8 mouse cellular contexts compared by ENCODE assay signal in genomic region chr6:58907336-58907735, GRCm38 (mm10). TPM values are rescaled to one million over a fixed set of nuclear protein-coding genes. Genes with fewer than 3 reads are reported as not detected.
A peak's percentile ranks its signal among the peaks of the same experiment; 100 is the strongest.
DNase-seq lines count a peak whose midpoint lies in the region; ATAC-seq lines count a peak whose summit lies in the region.
"Had no signal": no experiment of that assay in that cellular context is flagged by ENCODE, and none has a peak within 500 bp of the region (broad histone marks: within the 10 kb centered on the region; RNA-seq: fewer than 3 reads in every experiment).

No protein-coding gene starts in this region.

- H3K36me3 ChIP-seq in kidney, embryonic 16.5 days (ENCODE audit: insufficient read depth, low read length) = peaks cover 12% of the 10 kb centered on the region
- peaks cover 17% of the 10 kb centered on the region for H3K36me3 ChIP-seq in forebrain, embryonic 13.5 days (ENCODE audit: poor library complexity, severe bottlenecking)
- H3K36me3 ChIP-seq in intestine, embryonic 16.5 days (ENCODE audit: control insufficient read depth, insufficient read depth, low read length) = peaks cover 8% of the 10 kb centered on the region; the same call in 1 of the 2 replicates
- peaks cover 9% of the 10 kb centered on the region for H3K36me3 ChIP-seq in neural tube, embryonic 15.5 days

- WGBS in kidney, embryonic 16.5 days = 90% methylated on average over 8 of the region's 8 CpGs
- 69% methylated on average over 8 of the region's 8 CpGs for WGBS in forebrain, embryonic 13.5 days
- 85% methylated on average over 8 of the region's 8 CpGs for WGBS in intestine, embryonic 16.5 days
- 62% methylated on average over 8 of the region's 8 CpGs for WGBS in neural tube, embryonic 15.5 days

- ATAC-seq in kidney, embryonic 16.5 days (ENCODE audit: low FRiP score, low TSS enrichment) = no peak
- ATAC-seq in forebrain, embryonic 13.5 days = 0 out of 2 replicates have a peak, but pooled peaks have one; percentile 2
- ATAC-seq in intestine, embryonic 16.5 days = no peak
- peak; percentile 29 for ATAC-seq in neural tube, embryonic 15.5 days (ENCODE audit: low FRiP score)

- H3K4me2 ChIP-seq in kidney, embryonic 16.5 days (replicated peaks; ENCODE audit: low read depth, low read length) = peak overlapping the region; percentile 52
- H3K4me2 ChIP-seq in forebrain, embryonic 13.5 days = peak overlapping the region; percentile 65
- peak overlapping the region; percentile 71 for H3K4me2 ChIP-seq in intestine, embryonic 16.5 days (ENCODE audit: low read depth, low read length)
- peak overlapping the region; percentile 56 for H3K4me2 ChIP-seq in neural tube, embryonic 15.5 days

- H3K9me3 ChIP-seq in kidney, embryonic 16.5 days (ENCODE audit: low read length) = peaks cover 20% of the 10 kb centered on the region
- peaks cover 16% of the 10 kb centered on the region for H3K9me3 ChIP-seq in forebrain, embryonic 13.5 days (replicated peaks)
- peaks cover 10% of the 10 kb centered on the region for H3K9me3 ChIP-seq in intestine, embryonic 16.5 days (ENCODE audit: control insufficient read depth, low read length)
- H3K9me3 ChIP-seq in neural tube, embryonic 15.5 days (replicated peaks) = peaks cover 4% of the 10 kb centered on the region

- H3K9ac ChIP-seq in kidney, embryonic 16.5 days (replicated peaks; ENCODE audit: low read length) = no peak overlapping the region
- 0 out of 2 replicates have a peak overlapping the region, but pooled peaks have one; percentile 61 for H3K9ac ChIP-seq in forebrain, embryonic 13.5 days
- H3K9ac ChIP-seq in intestine, embryonic 16.5 days (ENCODE audit: low read depth, low read length) = no peak overlapping the region
- no peak overlapping the region for H3K9ac ChIP-seq in neural tube, embryonic 15.5 days (replicated peaks)

- H3K27ac ChIP-seq in kidney, embryonic 16.5 days (ENCODE audit: low read length) = no peak overlapping the region
- 0 out of 2 replicates have a peak overlapping the region, but pooled peaks have one; percentile 4 for H3K27ac ChIP-seq in forebrain, embryonic 13.5 days
- no peak overlapping the region for H3K27ac ChIP-seq in intestine, embryonic 16.5 days (ENCODE audit: low read length)
- peak overlapping the region; percentile 85 for H3K27ac ChIP-seq in neural tube, embryonic 15.5 days (replicated peaks)

- no peak for DNase-seq in kidney, adult 9 months
- DNase-seq in retina, embryonic 14.5 days (ENCODE audit: low spot score) = no peak
- no peak for DNase-seq in embryo, embryonic 10 days (ENCODE audit: low spot score)

- H3K4me3 ChIP-seq in kidney, embryonic 16.5 days (ENCODE audit: low read length) = no peak overlapping the region
- H3K4me3 ChIP-seq in forebrain, embryonic 13.5 days = peak overlapping the region; percentile 46; the same call in 1 of the 2 replicates
- no peak overlapping the region for H3K4me3 ChIP-seq in intestine, embryonic 16.5 days (ENCODE audit: low read length)
- H3K4me3 ChIP-seq in neural tube, embryonic 15.5 days (replicated peaks) = peak overlapping the region; percentile 52

- H3K27me3 ChIP-seq in kidney, embryonic 16.5 days (ENCODE audit: insufficient read depth, low read length) = no peaks in the 10 kb centered on the region
- no peaks in the 10 kb centered on the region for H3K27me3 ChIP-seq in forebrain, embryonic 13.5 days
- H3K27me3 ChIP-seq in intestine, embryonic 16.5 days (replicated peaks; ENCODE audit: control insufficient read depth, insufficient read depth, low read length) = no peaks in the 10 kb centered on the region
- H3K27me3 ChIP-seq in neural tube, embryonic 15.5 days (replicated peaks) = no peaks in the 10 kb centered on the region

- H3K4me1 ChIP-seq in kidney, embryonic 16.5 days (ENCODE audit: insufficient read depth, low read length) = 0 out of 2 replicates have a peak, but pooled peaks cover 2% of the 10 kb centered on the region
- peaks cover 12% of the 10 kb centered on the region for H3K4me1 ChIP-seq in forebrain, embryonic 13.5 days
- H3K4me1 ChIP-seq in intestine, embryonic 16.5 days (ENCODE audit: control insufficient read depth, insufficient read depth, low read length) = no peaks in the 10 kb centered on the region
- 0 out of 2 replicates have a peak, but pooled peaks cover 3% of the 10 kb centered on the region for H3K4me1 ChIP-seq in neural tube, embryonic 15.5 days

RNA-seq across cellular contexts. Expression of gene Nap1l5, which starts 0.5 kb away (rescaled TPM):
- polyA plus RNA-seq in kidney, embryonic 16.5 days (2015; fragmentation: Nextera tagmentation; extraction: Ambion mirVana) = 0.85 and 1.8 TPM in 2 replicates
- 49.1 and 52.6 TPM in 2 replicates for polyA plus RNA-seq in forebrain, embryonic 13.5 days (2015; fragmentation: Nextera tagmentation; extraction: Ambion mirVana)
- 10.6 and 11.1 TPM in 2 replicates for polyA plus RNA-seq in intestine, embryonic 16.5 days (2015; fragmentation: Nextera tagmentation; extraction: Ambion mirVana)
- polyA plus RNA-seq in neural tube, embryonic 15.5 days (2015; fragmentation: Nextera tagmentation; extraction: Ambion mirVana) = 485 and 560 TPM in 2 replicates
- polyA plus RNA-seq: liver, adult 2 months had no signal

Comparison
In these comparisons a context has a peak if more than half of its experiments do, and no peak if none do; other contexts are left out.
1. ATAC-seq: peak in forebrain, embryonic 13.5 days (single experiment) and neural tube, embryonic 15.5 days (single experiment); none in kidney, embryonic 16.5 days (single experiment) and intestine, embryonic 16.5 days (single experiment).
2. H3K27ac ChIP-seq: peak in forebrain, embryonic 13.5 days (single experiment) and neural tube, embryonic 15.5 days (single experiment); none in kidney, embryonic 16.5 days (single experiment) and intestine, embryonic 16.5 days (single experiment).
3. H3K4me3 ChIP-seq: peak in forebrain, embryonic 13.5 days (single experiment) and neural tube, embryonic 15.5 days (single experiment); none in kidney, embryonic 16.5 days (single experiment) and intestine, embryonic 16.5 days (single experiment).
4. Peak in every context shown above with its lines, with median percentiles within 50 percentile points of each other: H3K4me2 ChIP-seq.